Mouse (Mus musculus) forebrain, embryonic 11.5 days (tissue): ENCODE measurements around the gene Prkacb. TPM values are rescaled to one million over a fixed set of nuclear protein-coding genes. Genes with fewer than 3 reads are reported as not detected.

Experiments
- ATAC-seq: fragments of 200-750 bp; cut with Nextera tagmentation; replicated peaks from 2 replicates; pipeline ENCODE4 v1.8.0; 2017; ENCODE audit warnings: moderate TSS enrichment; ENCODE audit not compliant: low FRiP score
- DNase-seq: peaks from one replicate; pipeline ENCODE4 v3.0.0-alpha.2; 2017; ENCODE audit warnings: low spot score
- H3K27ac ChIP-seq: fragments of 300-500 bp; sonication (generic); 2 replicates; pipeline ENCODE4 v1.5.1; 2014; ENCODE audit warnings: low read depth, low read length
- H3K27me3 ChIP-seq: fragments of 300-500 bp; sonication (generic); 2 replicates; pipeline ENCODE4 v1.6.1; 2014; ENCODE audit warnings: mild to moderate bottlenecking, low read length, mixed read lengths; ENCODE audit not compliant: control insufficient read depth, insufficient read depth
- H3K36me3 ChIP-seq: fragments of 300-500 bp; sonication (generic); 2 replicates; pipeline ENCODE4 v1.6.1; 2014; ENCODE audit warnings: mild to moderate bottlenecking, low read length, moderate library complexity, mixed read lengths; ENCODE audit not compliant: control insufficient read depth, insufficient read depth
- H3K4me1 ChIP-seq: fragments of 300-500 bp; sonication (generic); replicated peaks from 2 replicates; pipeline ENCODE4 v1.6.1; 2014; ENCODE audit warnings: low read length, mixed read lengths; ENCODE audit not compliant: control insufficient read depth, insufficient read depth
- H3K4me2 ChIP-seq: fragments of 300-500 bp; sonication (generic); 2 replicates; pipeline ENCODE4 v1.6.1; 2014; ENCODE audit warnings: low read depth, mild to moderate bottlenecking, low read length, moderate library complexity, mixed read lengths; ENCODE audit not compliant: severe bottlenecking
- H3K4me3 ChIP-seq: fragments of 300-500 bp; sonication (generic); 2 replicates; pipeline ENCODE4 v1.5.1; 2014; ENCODE audit warnings: low read depth, low read length
- H3K9ac ChIP-seq: fragments of 300-500 bp; sonication (generic); 2 replicates; pipeline ENCODE4 v1.6.1; 2014; ENCODE audit warnings: low read length
- H3K9me3 ChIP-seq: fragments of 300-500 bp; sonication (generic); 2 replicates; pipeline ENCODE4 v1.6.1; 2016; ENCODE audit warnings: low read length, mixed read lengths; ENCODE audit not compliant: control insufficient read depth
- whole genome bisulfite sequencing: fragments of 180-500 bp; shearing (Covaris S2); extraction: QIAGEN DNeasy Blood & Tissue Kit; methylation state at CpG from one replicate; pipeline ENCODE4 v1.1.7; 2014; 5-methylcytosine and 5-hydroxymethylcytosine counted together
- polyA plus RNA-seq: library from polyadenylated mRNA; unstranded; fragments of >200 nt; fragmentation: Nextera tagmentation; extraction: Ambion mirVana; gene quantifications from 2 replicates; pipeline ENCODE4 v1.2.1, GENCODE M21; 2014

The Prkacb gene
- polyA plus RNA-seq, 1 experiment from 2014 or later: 75.3 TPM

- no peak overlapping the region for H3K4me3 ChIP-seq
- no peak for DNase-seq
- H3K4me1 ChIP-seq: no peaks in the 10 kb centered on the region
- no peaks in the 10 kb centered on the region for H3K9me3 ChIP-seq
- no peak overlapping the region for H3K9ac ChIP-seq
- no peaks in the 10 kb centered on the region for H3K36me3 ChIP-seq
- no peaks in the 10 kb centered on the region for H3K27me3 ChIP-seq
- H3K4me2 ChIP-seq: no peak overlapping the region
- H3K27ac ChIP-seq: no peak overlapping the region
- no peak for ATAC-seq
- 90% methylated on average over 4 of the region's 4 CpGs for WGBS
Observed at GRCm38 (mm10) chr3:146704099-146704498, 108.7 kb downstream of the Prkacb start.

DNA sequence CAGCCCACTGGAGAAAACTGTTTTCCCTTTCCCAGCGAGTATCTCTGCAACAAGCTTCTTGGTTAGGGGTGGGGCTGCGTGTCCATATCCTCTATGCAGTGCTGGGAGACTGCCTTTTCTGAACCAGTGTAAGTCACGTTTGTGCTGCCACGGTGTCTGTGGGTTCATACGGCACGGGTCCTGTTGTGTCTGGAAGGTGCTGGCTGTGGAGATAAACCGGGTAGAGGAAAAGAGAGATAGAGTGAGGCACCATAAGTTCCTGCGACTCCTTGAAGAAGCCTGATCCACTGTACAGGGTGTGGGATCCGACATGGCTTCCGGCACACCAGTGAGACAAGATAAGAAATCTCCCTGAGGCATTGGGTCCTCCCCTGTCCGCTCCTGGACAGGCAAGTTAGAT is 112.7 kb downstream of the Prkacb start:
- Histone ChIP-seq H3K9ac (no peak overlapping the region), H3K36me3 (no peaks in the 10 kb centered on the region), H3K4me3 (no peak overlapping the region), H3K9me3 (no peaks in the 10 kb centered on the region), H3K27ac (no peak overlapping the region), H3K4me1 (no peaks in the 10 kb centered on the region), H3K4me2 (no peak overlapping the region), H3K27me3 (no peaks in the 10 kb centered on the region)
- WGBS: 90% methylated on average over 11 of the region's 11 CpGs
- no peak for ATAC-seq
- no peak for DNase-seq

DNA sequence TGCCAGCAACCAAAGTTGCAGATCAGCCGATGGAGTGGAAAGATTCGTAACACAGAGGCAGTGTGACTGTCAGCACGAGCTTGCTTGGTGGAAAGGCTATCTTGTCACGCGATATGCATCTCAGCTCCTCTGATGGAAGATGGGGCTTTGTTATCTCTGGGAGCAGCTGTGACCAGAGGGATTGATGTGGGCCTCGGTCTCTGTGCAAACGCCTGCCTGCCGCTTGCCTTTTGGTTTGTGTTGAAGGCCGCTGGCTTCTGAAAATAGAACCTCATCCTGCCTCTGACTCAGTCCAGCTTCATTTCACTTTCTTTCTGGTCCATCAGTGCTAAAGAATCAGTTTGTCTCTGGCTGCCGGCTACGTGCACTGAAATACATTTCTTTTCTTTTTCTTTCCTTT is 113.8 kb downstream of the Prkacb start:
- DNase-seq: no peak
- no peaks in the 10 kb centered on the region for H3K36me3 ChIP-seq
- WGBS: 74% methylated on average over 11 of the region's 11 CpGs
- no peaks in the 10 kb centered on the region for H3K9me3 ChIP-seq
- no peaks in the 10 kb centered on the region for H3K27me3 ChIP-seq
- no peaks in the 10 kb centered on the region for H3K4me1 ChIP-seq
- H3K4me3 ChIP-seq: no peak overlapping the region
- H3K27ac ChIP-seq: no peak overlapping the region
- H3K9ac ChIP-seq: no peak overlapping the region
- ATAC-seq: no peak
- H3K4me2 ChIP-seq: no peak overlapping the region

GRCm38 (mm10) chr3:146692547-146692946 is 120.2 kb downstream of the Prkacb start:
- DNase-seq (no peak), ATAC-seq (no peak)
- no peaks in the 10 kb centered on the region for H3K4me1 ChIP-seq
- H3K9me3 ChIP-seq: no peaks in the 10 kb centered on the region
- no peaks in the 10 kb centered on the region for H3K36me3 ChIP-seq
- H3K9ac ChIP-seq: no peak overlapping the region
- H3K27ac ChIP-seq: no peak overlapping the region
- no peak overlapping the region for H3K4me3 ChIP-seq
- no peaks in the 10 kb centered on the region for H3K27me3 ChIP-seq
- H3K4me2 ChIP-seq: no peak overlapping the region
- 84% methylated on average over 5 of the region's 5 CpGs for WGBS

- no peaks in the 10 kb centered on the region for H3K4me1 ChIP-seq
- no peak for DNase-seq
- no peak overlapping the region for H3K9ac ChIP-seq
- H3K27me3 ChIP-seq: no peaks in the 10 kb centered on the region
- H3K4me2 ChIP-seq: no peak overlapping the region
- WGBS: 77% methylated on average over 4 of the region's 4 CpGs
- no peaks in the 10 kb centered on the region for H3K36me3 ChIP-seq
- H3K4me3 ChIP-seq: no peak overlapping the region
- H3K9me3 ChIP-seq: no peaks in the 10 kb centered on the region
- no peak overlapping the region for H3K27ac ChIP-seq
- no peak for ATAC-seq
Observed at GRCm38 (mm10) chr3:146687121-146687725, 125.6 kb downstream of the Prkacb start.

GRCm38 (mm10) chr3:146686428-146686827 is 126.4 kb downstream of the Prkacb start:
- ATAC-seq (no peak), DNase-seq (no peak)
- H3K4me1 ChIP-seq: no peaks in the 10 kb centered on the region
- no peaks in the 10 kb centered on the region for H3K9me3 ChIP-seq
- H3K36me3 ChIP-seq: no peaks in the 10 kb centered on the region
- H3K4me3 ChIP-seq: no peak overlapping the region
- H3K4me2 ChIP-seq: no peak overlapping the region
- 92% methylated on average over 8 of the region's 8 CpGs for WGBS
- no peaks in the 10 kb centered on the region for H3K27me3 ChIP-seq
- no peak overlapping the region for H3K27ac ChIP-seq
- H3K9ac ChIP-seq: no peak overlapping the region

- ATAC-seq: peak; percentile 96
- Histone ChIP-seq H3K4me3 (peak within 1 kb of the TSS; percentile 41), H3K9me3 (no peaks in the 10 kb centered on the region), H3K9ac (peak within 1 kb of the TSS; percentile 65), H3K4me2 (peak within 1 kb of the TSS; percentile 89), H3K27me3 (no peaks in the 10 kb centered on the region), H3K36me3 (no peaks in the 10 kb centered on the region), H3K27ac (no peak within 1 kb of the TSS), H3K4me1 (no peaks in the 10 kb centered on the region)
- peak; percentile 90 for DNase-seq
- WGBS: 4% methylated on average over 50 of the region's 50 CpGs
Observed at GRCm38 (mm10) chr3:146684811-146685675, 127.7 kb downstream of the Prkacb start, which contains the start of gene Samd13. Samd13 (minus strand) TSS chr3:146685592.

DNA sequence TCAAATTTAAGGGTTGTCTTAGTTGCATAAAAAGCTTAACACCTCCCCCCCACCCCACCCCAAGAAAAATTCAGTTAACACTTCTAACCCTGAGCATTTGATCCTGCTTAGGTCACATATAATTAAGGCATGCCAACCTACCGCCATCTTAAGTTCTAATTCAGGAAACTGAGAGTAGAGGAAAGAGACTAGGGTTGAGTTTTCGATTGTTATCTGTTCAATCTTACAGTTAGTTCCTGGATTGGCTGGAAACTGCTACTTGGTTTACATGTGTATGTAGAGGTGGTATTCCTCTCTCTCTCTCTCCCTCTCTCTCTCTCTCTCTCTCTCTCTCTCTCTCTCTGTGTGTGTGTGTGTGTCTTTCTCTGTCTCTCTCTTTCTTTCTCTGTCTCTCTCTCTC is 129.7 kb downstream of the Prkacb start:
- no peak overlapping the region for H3K9ac ChIP-seq
- no peak overlapping the region for H3K4me3 ChIP-seq
- DNase-seq (no peak), ATAC-seq (no peak)
- WGBS: 73% methylated on average over 2 of the region's 2 CpGs
- no peaks in the 10 kb centered on the region for H3K27me3 ChIP-seq
- no peak overlapping the region for H3K4me2 ChIP-seq
- no peaks in the 10 kb centered on the region for H3K9me3 ChIP-seq
- no peaks in the 10 kb centered on the region for H3K36me3 ChIP-seq
- no peaks in the 10 kb centered on the region for H3K4me1 ChIP-seq
- H3K27ac ChIP-seq: no peak overlapping the region
